Mouse (Mus musculus) spleen, adult 18-20 months (tissue): ENCODE results near the gene Esr1.

ENCODE experiments used
- DNase-seq, 2 experiments: peaks; one replicate each; pipeline ENCODE4 v3.0.0; 2022; ENCODE audit warnings: mixed read lengths in 2 of 2

The Esr1 gene

GRCm38 (mm10) chr10:4620596-4621504, 9.5 kb downstream of the Esr1 start:
- peak in 1 of 2 experiments; percentile 40 for DNase-seq

- DNase-seq, result no peak
Observed at GRCm38 (mm10) chr10:4621505-4621815, 10.1 kb downstream of the Esr1 start.

- DNase-seq, result no peak
Observed at GRCm38 (mm10) chr10:4623319-4623718, 11.9 kb downstream of the Esr1 start.

GRCm38 (mm10) chr10:4624581-4624980, 13.2 kb downstream of the Esr1 start:
- DNase-seq, result no peak

GRCm38 (mm10) chr10:4625300-4625699, 13.9 kb downstream of the Esr1 start:
- no peak for DNase-seq

GRCm38 (mm10) chr10:4626432-4626831, 15.0 kb downstream of the Esr1 start:
- DNase-seq, result no peak

GRCm38 (mm10) chr10:4626996-4627395, 15.6 kb downstream of the Esr1 start:
- DNase-seq, result no peak

GRCm38 (mm10) chr10:4627415-4627814, 16.0 kb downstream of the Esr1 start:
- no peak for DNase-seq

GRCm38 (mm10) chr10:4629314-4629713, 17.9 kb downstream of the Esr1 start:
- no peak for DNase-seq

GRCm38 (mm10) chr10:4632211-4632704, 20.9 kb downstream of the Esr1 start:
- peak; percentile 9 to 27 for DNase-seq

GRCm38 (mm10) chr10:4633287-4634030, 22.1 kb downstream of the Esr1 start:
- no peak for DNase-seq

- DNase-seq, result no peak
Observed at GRCm38 (mm10) chr10:4635740-4636139, 24.3 kb downstream of the Esr1 start.

GRCm38 (mm10) chr10:4646074-4646473, 34.7 kb downstream of the Esr1 start:
- DNase-seq, result no peak

- no peak for DNase-seq
Observed at GRCm38 (mm10) chr10:4646851-4647250, 35.5 kb downstream of the Esr1 start.

GRCm38 (mm10) chr10:4665380-4665779, 54.0 kb downstream of the Esr1 start:
- DNase-seq, result no peak

- DNase-seq, result no peak
Observed at GRCm38 (mm10) chr10:4667006-4667405, 55.6 kb downstream of the Esr1 start.

- no peak for DNase-seq
Observed at GRCm38 (mm10) chr10:4670053-4670452, 58.7 kb downstream of the Esr1 start.

- DNase-seq, result no peak
Observed at GRCm38 (mm10) chr10:4671876-4672275, 60.5 kb downstream of the Esr1 start.

- no peak for DNase-seq
Observed at GRCm38 (mm10) chr10:4673311-4673816, 62.0 kb downstream of the Esr1 start.

GRCm38 (mm10) chr10:4674983-4675592, 63.7 kb downstream of the Esr1 start:
- peak in 1 of 2 experiments; percentile 14 for DNase-seq

GRCm38 (mm10) chr10:4683106-4683505, 71.7 kb downstream of the Esr1 start:
- no peak for DNase-seq

- DNase-seq, result no peak
Observed at GRCm38 (mm10) chr10:4683711-4684265, 72.4 kb downstream of the Esr1 start.

- no peak for DNase-seq
Observed at GRCm38 (mm10) chr10:4694336-4694865, 83.0 kb downstream of the Esr1 start.
